Mouse (Mus musculus) B cell, adult (primary cell): Measurements from ENCODE around the gene Rps2. TPM values are rescaled to one million over a fixed set of nuclear protein-coding genes. Genes with fewer than 3 reads are reported as not detected.

Experiments used
- total RNA-seq: library from RNA; stranded (reverse); gene quantifications from 4 replicates; pipeline ENCODE4 v1.2.4, GENCODE M21; 2023; ENCODE audit not compliant: inconsistent age

Gene Rps2
- 1,210 to 1,288 TPM (median 1,234 TPM) in 4 replicates for total RNA-seq

GRCm38 (mm10) chr17:24717943-24718342 is at the start of gene Rps2, which contains the start of gene Rnf151:
TSS of gene Rps2 (plus strand) at chr17:24718116.
TSS of gene Rnf151 (minus strand) at chr17:24718063.

GRCm38 (mm10) chr17:24669545-24670245 is 48.2 kb upstream of the Rps2 start, which contains the start of gene Zfp598:
TSS of gene Zfp598 (plus strand) at chr17:24669687.

GRCm38 (mm10) chr17:24689251-24690081 is 28.4 kb upstream of the Rps2 start, which contains the start of gene Syngr3:
TSS of gene Syngr3 (minus strand) at chr17:24689955.

GRCm38 (mm10) chr17:24696011-24696697 is 21.8 kb upstream of the Rps2 start, which contains the start of the genes Gfer and Noxo1:
TSS of gene Gfer (minus strand) at chr17:24696156.
TSS of gene Noxo1 (plus strand) at chr17:24696234.

GRCm38 (mm10) chr17:24706982-24707800 is 10.7 kb upstream of the Rps2 start, which contains the start of gene Tbl3:
TSS of gene Tbl3 (minus strand) at chr17:24707660.

GRCm38 (mm10) chr17:24724184-24724583 is 6.3 kb downstream of the Rps2 start, which contains the start of gene Ndufb10:
TSS of gene Ndufb10 (minus strand) at chr17:24724478.

GRCm38 (mm10) chr17:24727618-24728017 is 9.7 kb downstream of the Rps2 start, which contains the start of gene Rpl3l:
TSS of gene Rpl3l (plus strand) at chr17:24727820.

GRCm38 (mm10) chr17:24736330-24737051 is 18.6 kb downstream of the Rps2 start, which contains the start of gene Msrb1:
TSS of gene Msrb1 (plus strand) at chr17:24736642.

GRCm38 (mm10) chr17:24752415-24753394 is 34.8 kb downstream of the Rps2 start, which contains the start of gene Hs3st6:
TSS of gene Hs3st6 (plus strand) at chr17:24752988.

Other genes starting within 250 kb of the Rps2 start
- gene E4f1, start 247.8 kb upstream of the Rps2 start, total RNA-seq, result 58.4 to 75.5 TPM (median 64.9 TPM) in 4 replicates
- gene Pgp, start 247.7 kb upstream of the Rps2 start, total RNA-seq, result 17.0 to 19.8 TPM (median 18.8 TPM) in 4 replicates
- gene Bricd5, start 244.2 kb upstream of the Rps2 start, total RNA-seq, result 0.71 to 1.2 TPM (median 0.95 TPM) in 4 replicates
- 18.2 to 22.4 TPM (median 20.5 TPM) in 4 replicates for gene Mlst8, start 239.0 kb upstream of the Rps2 start, total RNA-seq
- gene Caskin1, start 229.5 kb upstream of the Rps2 start, total RNA-seq, result not detected in 4 replicates
- 201 to 215 TPM (median 211 TPM) in 4 replicates for gene Traf7, start 190.2 kb upstream of the Rps2 start, total RNA-seq
- gene Rab26, start 183.9 kb upstream of the Rps2 start, total RNA-seq, result 1.0 to 1.9 TPM (median 1.2 TPM) in 4 replicates
- 71.1 to 75.5 TPM (median 72.5 TPM) in 4 replicates for gene Pkd1, start 168.3 kb upstream of the Rps2 start, total RNA-seq
- gene Tsc2, start 85.5 kb upstream of the Rps2 start, total RNA-seq, result 84.9 to 110 TPM (median 98.3 TPM) in 4 replicates
- gene Nthl1, start 85.4 kb upstream of the Rps2 start, total RNA-seq, result 2.8 to 11.3 TPM (median 4.9 TPM) in 4 replicates
- gene Slc9a3r2, start 67.8 kb upstream of the Rps2 start, total RNA-seq, result 0.48 to 0.51 TPM in 2 of 4 replicates, not detected in the others
- gene Npw, start 59.7 kb upstream of the Rps2 start, total RNA-seq, result not detected in 4 replicates
- 52.7 to 59.6 TPM (median 57.9 TPM) in 4 replicates for gene Zfp598, start 48.4 kb upstream of the Rps2 start, total RNA-seq
- not detected in 4 replicates for gene Syngr3, start 28.2 kb upstream of the Rps2 start, total RNA-seq
- 16.9 to 18.7 TPM (median 18.1 TPM) in 4 replicates for gene Gfer, start 22.0 kb upstream of the Rps2 start, total RNA-seq
- 7.7 to 11.6 TPM (median 8.4 TPM) in 4 replicates for gene Noxo1, start 21.9 kb upstream of the Rps2 start, total RNA-seq
- gene Tbl3, start 10.5 kb upstream of the Rps2 start, total RNA-seq, result 31.4 to 36.1 TPM (median 33.4 TPM) in 4 replicates
- gene Rnf151, start 53 bp upstream of the Rps2 start, total RNA-seq, result 0.78 TPM in 1 of 4 replicates, not detected in the others
- gene Ndufb10, start 6.4 kb downstream of the Rps2 start, total RNA-seq, result 71.7 to 80.7 TPM (median 73.5 TPM) in 4 replicates
- not detected in 4 replicates for gene Rpl3l, start 9.7 kb downstream of the Rps2 start, total RNA-seq
- gene Msrb1, start 18.5 kb downstream of the Rps2 start, total RNA-seq, result 29.6 to 37.8 TPM (median 32.9 TPM) in 4 replicates
- gene Hs3st6, start 34.9 kb downstream of the Rps2 start, total RNA-seq, result not detected in 4 replicates
- not detected in 4 replicates for gene Meiob, start 86.2 kb downstream of the Rps2 start, total RNA-seq
- gene Hagh, start 122.0 kb downstream of the Rps2 start, total RNA-seq, result 27.5 to 30.3 TPM (median 27.9 TPM) in 4 replicates
- gene Fahd1, start 132.2 kb downstream of the Rps2 start, total RNA-seq, result 2.0 to 2.5 TPM (median 2.2 TPM) in 4 replicates
- 0.54 to 1.4 TPM (median 0.66 TPM) in 3 of 4 replicates, not detected in the other for gene Igfals, start 147.9 kb downstream of the Rps2 start, total RNA-seq
- 54.8 to 67.5 TPM (median 67.0 TPM) in 4 replicates for gene Nubp2, start 168.2 kb downstream of the Rps2 start, total RNA-seq
- 26.0 to 31.7 TPM (median 30.6 TPM) in 4 replicates for gene Spsb3, start 168.5 kb downstream of the Rps2 start, total RNA-seq
- gene Eme2, start 177.0 kb downstream of the Rps2 start, total RNA-seq, result 65.6 to 76.2 TPM (median 68.2 TPM) in 4 replicates
- 26.8 to 35.6 TPM (median 29.2 TPM) in 4 replicates for gene Mrps34, start 177.0 kb downstream of the Rps2 start, total RNA-seq
- gene Nme3, start 178.4 kb downstream of the Rps2 start, total RNA-seq, result 23.0 to 37.2 TPM (median 27.7 TPM) in 4 replicates
- gene Mapk8ip3, start 218.9 kb downstream of the Rps2 start, total RNA-seq, result 200 to 220 TPM (median 218 TPM) in 4 replicates
- 28.7 to 38.2 TPM (median 33.4 TPM) in 4 replicates for gene Jpt2, start 242.6 kb downstream of the Rps2 start, total RNA-seq